Mouse (Mus musculus): ENCODE measurements at regions not wholly inside any gene's neighbourhood (a gene's known extent, or its start where the extent isn't known, plus 50 kb on each side); places are given as distances from the start of the nearest gene placed in this dataset.

GRCm38 (mm10) chr13:102022273-102022672 lies 254.3 kb upstream of the Pik3r1 start:
- no peak for TF ChIP-seq CTCF (IDR thresholded peaks at IDR 0.05; ENCODE audit: borderline replicate concordance, insufficient read depth, low read depth, low read length)
- TF ChIP-seq POLR2A (IDR thresholded peaks at IDR 0.05; ENCODE audit: borderline replicate concordance, insufficient read depth, low read length) = no peak

Data from cerebellum, adult 2 months (tissue).